Mouse (Mus musculus) embryonic fibroblast, embryonic 13.5 days (primary cell): ENCODE results near the gene Gm17387. TPM values are rescaled to one million over a fixed set of nuclear protein-coding genes. Genes with fewer than 3 reads are reported as not detected.

Experiments used
- H3K27ac ChIP-seq: 2 replicates; pipeline ENCODE4 v1.5.1; 2012; ENCODE audit warnings: low read length, control low read depth, inconsistent platforms; ENCODE audit not compliant: insufficient read depth
- H3K4me1 ChIP-seq: 2 replicates; pipeline ENCODE4 v1.6.1; 2011; ENCODE audit warnings: low read length; ENCODE audit not compliant: control insufficient read depth, insufficient read depth
- H3K4me3 ChIP-seq: 2 replicates; pipeline ENCODE4 v1.5.1; 2011; ENCODE audit warnings: mild to moderate bottlenecking, control low read depth, low read length; ENCODE audit not compliant: insufficient read depth
- CTCF ChIP-seq: IDR thresholded peaks from 2 replicates; pipeline ENCODE4 v1.5.1; 2011; ENCODE audit warnings: mild to moderate bottlenecking, control low read depth, low read length, moderate library complexity, borderline replicate concordance; ENCODE audit not compliant: insufficient read depth
- POLR2A ChIP-seq: IDR thresholded peaks from 2 replicates; pipeline ENCODE4 v1.6.1; 2011; ENCODE audit warnings: low read depth, mild to moderate bottlenecking, control low read depth, low read length, moderate library complexity
- polyA plus RNA-seq: library from polyadenylated mRNA; stranded (reverse); fragments of >200 nt; gene quantifications from 2 replicates; pipeline ENCODE4 v1.2.4, GENCODE M21; 2011; ENCODE audit warnings: low read depth; ENCODE audit not compliant: missing spikeins, insufficient read length

Gene Gm17387
- polyA plus RNA-seq, result not detected in 2 replicates

DNA sequence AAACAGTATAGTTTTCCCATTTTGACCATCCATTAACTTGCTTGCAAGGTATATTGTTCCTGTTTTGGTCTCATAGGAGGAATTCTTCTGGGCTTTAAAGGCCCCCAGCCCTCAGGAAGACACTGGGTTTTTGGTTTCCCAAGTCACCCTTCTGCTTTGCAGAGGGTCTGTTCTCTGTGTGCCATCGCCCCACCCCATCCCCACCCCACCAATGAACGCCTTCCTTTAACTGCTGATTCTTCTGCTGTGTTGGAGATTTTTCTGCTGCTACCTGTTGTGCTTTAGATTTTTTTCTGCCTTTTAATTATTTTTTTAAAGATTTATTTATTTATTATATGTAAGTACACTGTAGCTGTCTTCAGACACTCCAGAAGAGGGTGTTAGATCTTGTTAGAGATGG, at the start of gene Gm17387:
Gm17387 (plus strand) TSS at position 301 of the 400 bp plus-strand sequence.
- Histone ChIP-seq H3K27ac (no peak within 1 kb of the TSS), H3K4me1 (no peaks in the 10 kb centered on the region), H3K4me3 (no peak within 1 kb of the TSS)
- TF ChIP-seq POLR2A (no peak), CTCF (no peak)

- TF ChIP-seq POLR2A, result no peak
- no peaks in the 10 kb centered on the region; the same call in 1 of the 2 replicates for H3K4me1 ChIP-seq
- no peak overlapping the region for H3K27ac ChIP-seq
Measured at GRCm38 (mm10) chr7:140981704-140982103, 47.2 kb upstream of the Gm17387 start.

GRCm38 (mm10) chr7:140982971-140983370, 46.0 kb upstream of the Gm17387 start:
- Histone ChIP-seq H3K4me3 (no peak overlapping the region), H3K27ac (no peak overlapping the region), H3K4me1 (no peaks in the 10 kb centered on the region; the same call in 1 of the 2 replicates)
- TF ChIP-seq CTCF (no peak), POLR2A (no peak)

More at GRCm38 (mm10) chr7:140981704-140982103, 47.2 kb upstream of the Gm17387 start:
- H3K4me3 ChIP-seq, result no peak overlapping the region

- Histone ChIP-seq H3K4me3 (no peak overlapping the region), H3K27ac (no peak overlapping the region), H3K4me1 (no peaks in the 10 kb centered on the region)
- no peak for TF ChIP-seq CTCF
- no peak for TF ChIP-seq POLR2A
Measured at GRCm38 (mm10) chr7:140987182-140988138, 41.5 kb upstream of the Gm17387 start.

- TF ChIP-seq POLR2A, result no peak
- no peak for TF ChIP-seq CTCF
- Histone ChIP-seq H3K27ac (no peak overlapping the region), H3K4me1 (no peaks in the 10 kb centered on the region), H3K4me3 (no peak overlapping the region)
Measured at GRCm38 (mm10) chr7:140989022-140989421, 39.9 kb upstream of the Gm17387 start.

DNA sequence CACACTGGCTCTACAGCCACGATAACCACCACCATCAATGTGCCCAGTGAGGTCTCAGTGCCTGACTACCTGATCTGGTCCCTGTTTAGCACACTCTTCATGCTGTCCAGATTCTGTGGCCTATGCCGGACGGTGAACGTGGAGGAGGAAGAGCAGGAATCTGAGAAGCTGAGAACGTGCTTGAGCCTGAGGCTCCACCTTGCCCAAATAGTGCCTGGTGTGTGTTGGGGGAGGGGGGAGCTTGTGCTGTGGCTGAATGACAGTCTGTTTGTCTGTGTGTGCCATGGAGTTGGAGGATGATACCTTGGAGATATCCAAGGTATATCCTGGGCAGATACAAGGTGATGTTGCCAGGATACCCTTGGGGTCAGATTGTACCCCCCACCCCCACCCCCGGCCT, 38.7 kb upstream of the Gm17387 start:
- no peak overlapping the region for H3K27ac ChIP-seq

GRCm38 (mm10) chr7:140990622-140991021, 38.3 kb upstream of the Gm17387 start:
- H3K27ac ChIP-seq, result no peak overlapping the region
- H3K4me1 ChIP-seq, result no peaks in the 10 kb centered on the region
- no peak overlapping the region for H3K4me3 ChIP-seq
- TF ChIP-seq CTCF, result no peak
- no peak for TF ChIP-seq POLR2A

More for the DNA sequence above, 38.7 kb upstream of the Gm17387 start:
- H3K4me1 ChIP-seq, result no peaks in the 10 kb centered on the region
- TF ChIP-seq POLR2A (no peak), CTCF (no peak)
- no peak overlapping the region for H3K4me3 ChIP-seq

- Histone ChIP-seq H3K4me1 (no peaks in the 10 kb centered on the region), H3K27ac (no peak overlapping the region), H3K4me3 (no peak overlapping the region)
- no peak for TF ChIP-seq CTCF
- TF ChIP-seq POLR2A, result no peak
Measured at GRCm38 (mm10) chr7:140991117-140991689, 37.7 kb upstream of the Gm17387 start.

GRCm38 (mm10) chr7:140997817-140998216, 31.1 kb upstream of the Gm17387 start:
- no peak overlapping the region for H3K4me3 ChIP-seq
- no peak for TF ChIP-seq POLR2A
- no peak for TF ChIP-seq CTCF
- H3K4me1 ChIP-seq, result no peaks in the 10 kb centered on the region
- H3K27ac ChIP-seq, result no peak overlapping the region

- TF ChIP-seq POLR2A (no peak), CTCF (no peak)
- no peak overlapping the region for H3K4me3 ChIP-seq
- no peaks in the 10 kb centered on the region for H3K4me1 ChIP-seq
- no peak overlapping the region for H3K27ac ChIP-seq
Measured at GRCm38 (mm10) chr7:140998853-140999700, 29.9 kb upstream of the Gm17387 start.
